Mouse (Mus musculus) monocyte, adult 5-6 weeks (primary cell): ENCODE data around the gene Mpg. TPM values are rescaled to one million over a fixed set of nuclear protein-coding genes. Genes with fewer than 3 reads are reported as not detected.
"Not testable (repeated sequence)": the region's sequence is repeated elsewhere in the genome, so short reads cannot be mapped to it uniquely, and the experiment has no call there.

Experiments
- ATAC-seq: fragments of 153-309, 156-312 bp; replicated peaks from 2 replicates; pipeline ENCODE4 v1.8.0; 2017; ENCODE audit warnings: mild to moderate bottlenecking; ENCODE audit not compliant: low TSS enrichment, insufficient number of reproducible peaks, severe bottlenecking, poor library complexity, low FRiP score
- total RNA-seq: library from RNA; stranded (forward); fragments of 200-1000, 200-491, 200-594 nt; gene quantifications from 3 replicates; pipeline ENCODE4 v1.2.3, GENCODE M21; 2017

The Mpg gene
- total RNA-seq, 1 experiment from 2014 or later, result 6.3 TPM

GRCm38 (mm10) chr11:32199230-32199629 lies 27.1 kb upstream of the Mpg start:
- ATAC-seq, result no peak

GRCm38 (mm10) chr11:32200075-32200601 lies 26.2 kb upstream of the Mpg start, which contains the start of gene Il9r:
Gene Il9r (minus strand): TSS chr11:32200279.
- no peak for ATAC-seq

DNA sequence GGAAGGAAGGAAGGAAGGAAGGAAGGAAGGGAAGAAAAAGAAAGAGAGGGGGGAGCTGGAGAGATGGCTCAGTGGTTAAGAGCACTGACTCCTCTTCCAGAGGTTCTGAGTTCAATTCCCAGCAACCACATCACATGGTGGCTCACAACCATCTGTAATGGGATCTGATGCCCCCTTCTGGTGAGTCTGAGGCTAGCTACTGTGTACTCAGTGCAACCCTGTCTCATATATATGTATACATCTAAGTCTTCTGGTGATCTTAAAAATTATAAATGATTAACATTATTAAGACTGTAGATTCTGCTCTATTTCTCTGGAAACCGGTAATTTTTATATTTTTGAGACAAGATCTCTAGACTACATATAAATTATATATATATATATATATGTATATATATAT lies 25.3 kb upstream of the Mpg start:
- ATAC-seq, result not testable (repeated sequence)

DNA sequence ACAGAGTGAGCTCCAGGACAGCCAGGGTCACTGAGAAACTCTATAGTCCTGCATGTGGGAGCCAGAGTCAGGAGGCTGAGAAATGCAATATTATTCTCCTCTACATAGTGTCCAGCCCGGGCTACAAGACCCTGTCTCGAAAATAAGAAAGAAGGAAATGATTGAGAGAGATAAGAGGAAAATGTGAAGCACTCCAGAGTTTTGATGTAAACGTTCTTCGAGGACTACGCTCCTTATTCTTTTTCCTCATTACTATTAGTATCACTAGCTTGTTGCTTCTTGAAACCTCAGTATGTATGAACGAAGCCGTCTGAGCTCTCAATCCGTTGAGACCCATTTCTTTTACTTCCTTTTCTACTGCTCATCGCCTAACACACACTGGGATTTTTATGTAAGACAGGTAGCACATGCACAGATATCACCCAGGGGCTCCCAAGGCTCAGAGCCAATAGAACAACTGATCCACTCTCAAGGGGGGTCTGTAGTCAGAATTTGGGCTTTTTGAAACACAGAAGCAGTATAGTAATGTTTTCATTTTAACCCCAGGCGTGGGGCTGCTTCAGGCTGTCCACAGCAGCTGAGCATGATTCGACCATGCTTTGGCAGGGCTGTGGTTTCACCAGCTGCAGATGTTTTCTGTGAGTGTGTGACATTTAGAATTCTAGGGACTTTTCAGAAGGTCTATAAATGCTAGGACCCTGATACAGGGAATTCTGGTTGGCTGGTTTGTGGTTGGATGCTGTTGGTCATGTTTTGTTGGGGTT lies 24.2 kb upstream of the Mpg start:
- ATAC-seq, result no peak

GRCm38 (mm10) chr11:32205058-32205873 lies 21.0 kb upstream of the Mpg start, which contains the start of gene Snrnp25:
Gene Snrnp25 (plus strand): TSS chr11:32205415.
- ATAC-seq, result peak; percentile 99

DNA sequence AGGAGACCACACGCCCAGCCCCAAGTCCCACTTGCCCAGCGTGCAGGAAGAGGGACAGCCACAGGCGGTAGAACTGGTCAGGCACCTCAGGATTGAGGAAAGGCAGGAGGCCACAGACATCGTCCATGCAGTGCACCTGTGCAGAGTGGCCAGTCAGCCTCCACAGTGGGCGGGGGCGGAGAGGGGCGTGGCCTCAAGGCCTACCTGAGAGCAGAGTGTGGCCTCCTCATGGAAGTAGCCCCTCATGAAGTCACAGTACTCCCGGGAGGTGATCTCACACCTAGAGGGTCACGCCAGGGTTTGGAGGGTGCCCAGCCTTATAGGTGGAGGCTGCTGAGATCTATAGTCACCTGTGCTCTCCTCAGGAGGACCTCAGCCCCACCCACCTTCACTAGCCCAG lies 15.7 kb upstream of the Mpg start:
- ATAC-seq, result no peak

GRCm38 (mm10) chr11:32215372-32216162 lies 10.7 kb upstream of the Mpg start:
- ATAC-seq, result no peak

- peak; percentile 57 for ATAC-seq
Observed at GRCm38 (mm10) chr11:32216851-32217250, 9.5 kb upstream of the Mpg start.

DNA sequence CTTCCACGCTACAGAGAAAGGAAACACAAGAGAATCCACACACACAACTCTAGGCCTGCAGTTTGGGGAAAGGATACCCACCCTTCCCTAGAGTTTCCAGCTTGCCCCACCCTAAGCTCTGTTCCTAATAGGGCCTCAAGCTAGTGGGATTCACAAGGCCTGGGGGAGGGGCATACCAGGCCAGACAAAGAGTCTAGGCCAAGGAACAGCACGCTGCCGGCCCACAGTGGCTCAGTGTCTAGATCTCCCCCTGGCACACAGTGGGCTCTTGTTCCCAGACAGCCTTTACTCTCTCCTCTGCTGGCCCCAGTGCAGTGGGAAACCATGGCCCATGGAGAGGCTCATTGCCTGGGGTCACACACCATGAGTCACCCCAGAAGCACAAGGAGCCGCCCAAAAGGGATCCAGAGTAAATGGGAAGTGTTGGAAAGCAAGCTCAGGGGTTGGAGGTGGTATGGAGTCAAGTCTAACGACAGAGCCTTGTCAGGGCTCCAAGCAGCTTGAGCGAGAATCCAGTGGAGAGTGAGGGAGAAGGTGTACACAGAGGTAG lies 7.7 kb upstream of the Mpg start:
- ATAC-seq, result no peak

DNA sequence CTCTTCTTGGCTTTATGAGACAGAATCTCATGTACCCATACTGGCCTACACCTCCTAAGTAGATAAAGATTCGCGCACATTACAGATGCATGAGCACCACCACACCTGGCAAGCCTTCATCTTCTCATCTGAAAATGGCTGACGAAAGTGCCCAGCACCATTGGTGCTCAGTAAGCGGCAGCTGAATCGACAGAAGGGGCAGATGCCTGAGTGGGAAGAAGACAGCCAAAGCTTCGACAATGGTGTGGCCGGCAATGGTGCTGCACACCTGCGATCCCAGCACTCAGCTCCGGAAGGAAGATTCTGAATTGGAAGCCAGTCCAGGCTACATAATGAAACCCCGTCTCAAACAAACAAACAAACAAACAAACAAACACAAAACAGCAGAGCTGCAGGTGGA lies 7.0 kb upstream of the Mpg start:
- ATAC-seq, result no peak

GRCm38 (mm10) chr11:32220607-32221224 lies 5.6 kb upstream of the Mpg start:
- no peak for ATAC-seq

DNA sequence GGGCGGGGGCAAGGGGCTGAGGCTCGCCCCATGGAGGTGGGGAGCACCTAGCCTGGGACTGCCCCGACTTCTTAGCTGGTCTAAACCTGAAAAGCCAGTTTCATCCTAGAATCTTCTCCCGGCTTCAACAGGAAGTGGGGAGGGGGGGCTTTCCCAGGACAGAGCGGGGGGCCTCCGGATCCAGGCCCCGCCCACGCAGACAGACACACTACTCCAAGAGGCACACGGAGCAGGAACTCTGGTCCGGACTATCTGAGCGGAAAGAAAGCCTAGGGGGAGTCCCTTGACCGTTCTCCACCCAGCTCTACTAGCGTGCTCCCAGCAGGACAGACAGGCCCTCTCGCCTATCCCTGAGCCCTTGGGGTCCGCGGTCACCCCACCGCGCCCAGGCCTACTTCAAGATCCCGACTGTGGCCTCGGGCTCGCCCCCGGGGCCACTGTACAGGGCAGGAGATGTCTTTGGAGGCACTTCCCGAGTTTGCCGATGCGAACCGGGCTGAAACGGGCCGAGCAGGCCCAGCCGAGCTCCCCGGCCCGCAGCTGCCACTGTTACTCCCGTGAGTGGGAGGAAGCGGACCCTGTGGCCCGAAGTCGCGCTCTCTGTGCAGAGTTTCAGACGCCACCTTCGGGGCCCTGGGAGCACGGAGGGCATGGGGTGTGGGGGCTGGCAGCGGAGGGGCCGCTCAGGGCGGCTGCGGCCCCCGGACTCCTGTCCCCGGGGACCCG lies 4.9 kb upstream of the Mpg start:
- no peak for ATAC-seq

DNA sequence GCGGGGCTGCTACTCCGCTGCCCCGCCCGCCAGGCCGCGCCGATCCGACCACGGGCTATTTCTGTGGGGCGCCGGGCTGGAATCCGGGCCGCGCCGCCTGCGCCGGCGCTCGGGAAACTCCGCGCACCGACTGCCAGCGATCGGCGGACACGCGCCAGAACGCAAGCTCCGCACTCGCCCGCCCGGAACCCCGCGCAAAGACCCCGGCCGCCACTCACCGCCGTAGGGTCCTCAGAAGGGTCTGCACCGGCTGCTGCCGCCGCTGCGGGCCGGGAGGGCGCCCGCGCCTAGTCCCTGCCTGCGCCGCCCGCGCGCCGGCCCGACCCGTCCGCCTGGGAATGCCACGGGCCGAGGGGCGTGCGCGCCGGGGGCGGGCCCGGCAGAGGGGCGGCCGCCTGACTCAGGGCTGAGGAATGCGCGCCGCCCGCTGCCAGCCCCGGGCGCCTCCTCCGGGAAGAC lies 4.3 kb upstream of the Mpg start, which contains the start of gene Rhbdf1:
Gene Rhbdf1, minus strand, starts transcription at position 350 of the 459 bp plus-strand sequence.
- ATAC-seq, result no peak

DNA sequence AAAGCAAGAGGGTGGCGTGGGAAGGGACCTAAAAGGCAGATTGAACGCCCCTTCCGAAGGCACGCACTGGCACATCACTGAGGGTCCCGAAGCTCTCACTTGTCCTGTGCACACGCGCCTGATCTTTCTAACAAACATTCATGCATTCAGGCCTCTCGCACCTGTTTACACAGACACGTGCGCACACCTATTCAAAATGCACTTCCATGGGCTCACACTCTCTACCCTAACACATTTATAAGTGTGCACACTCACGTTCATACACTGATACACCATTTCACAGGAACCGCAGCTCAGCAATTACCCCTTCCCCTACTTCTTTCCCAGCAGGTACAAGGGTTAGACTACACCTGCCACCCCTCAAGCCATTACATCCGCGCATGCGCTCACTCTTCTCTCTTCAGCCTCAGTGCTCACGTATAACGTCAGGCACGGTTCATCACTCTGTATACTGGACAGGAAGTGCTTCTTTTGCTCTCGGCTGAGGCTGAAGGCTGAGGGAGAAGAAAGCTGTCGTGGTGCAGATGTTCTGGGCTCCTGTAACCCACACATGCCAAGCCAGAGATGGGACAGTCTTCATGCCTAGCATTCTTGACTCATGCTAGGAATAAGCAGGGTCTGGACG lies 3.6 kb upstream of the Mpg start:
- ATAC-seq, result no peak

GRCm38 (mm10) chr11:32223297-32223967 lies 2.9 kb upstream of the Mpg start:
- ATAC-seq, result no peak

- ATAC-seq, result no peak
Observed at GRCm38 (mm10) chr11:32224468-32225139, 1.7 kb upstream of the Mpg start.
